ENCODE assay signal across 27 mouse cellular contexts in genomic region chr11:26378074-26378473, GRCm38 (mm10). TPM values are rescaled to one million over a fixed set of nuclear protein-coding genes. Genes with fewer than 3 reads are reported as not detected.
DNase-seq lines count a peak whose midpoint lies in the region; ATAC-seq and TF ChIP-seq lines count a peak whose summit lies in the region.
"Had no signal": no experiment of that assay in that cellular context is flagged by ENCODE, and none has a peak within 500 bp of the region (broad histone marks: within the 10 kb centered on the region; RNA-seq: fewer than 3 reads in every experiment).

No protein-coding gene starts in this region.

- no peak overlapping the region for H3K4me2 ChIP-seq in liver, embryonic 11.5 days
- no peak overlapping the region for H3K4me2 ChIP-seq in liver, embryonic 12.5 days
- H3K4me2 ChIP-seq in midbrain, embryonic 11.5 days, result no peak overlapping the region
- H3K4me2 ChIP-seq in liver, embryonic 16.5 days (ENCODE audit: low read depth, low read length), result no peak overlapping the region
- H3K4me2 ChIP-seq: embryonic facial prominence, embryonic 12.5 days; embryonic facial prominence, embryonic 15.5 days; forebrain, embryonic 12.5 days; forebrain, embryonic 15.5 days; heart, embryonic 12.5 days; heart, embryonic 15.5 days; hindbrain, embryonic 13.5 days had no signal

- TF ChIP-seq CTCF in thymus, adult 2 months (IDR thresholded peaks at IDR 0.05; ENCODE audit: borderline replicate concordance, control insufficient read depth, extremely low read depth, insufficient read depth, low read length, poor library complexity), result no peak

- DNase-seq in liver, embryonic 11.5 days (ENCODE audit: low spot score), result no peak
- DNase-seq in midbrain, embryonic 11.5 days (ENCODE audit: low spot score, missing footprints), result peak; percentile 49
- DNase-seq in midbrain, embryonic 10.5 days (ENCODE audit: low spot score), result no peak
- no peak for DNase-seq in right cerebral cortex, adult 18-20 months
- no peak for DNase-seq in thymus, adult 2 months
- DNase-seq: adrenal gland, adult 2 months; adrenal gland, postnatal 14 days; cerebellum, adult 11 months; cerebellum, adult 2 months; cerebellum, adult 9-11 months; cerebellum, postnatal 25 days; gastrocnemius, postnatal 14 days; heart, adult 11 months; heart, postnatal 10 days; heart, postnatal 36 days had no signal

- H3K9me3 ChIP-seq in liver, embryonic 11.5 days (ENCODE audit: control insufficient read depth, low read length), result no peaks in the 10 kb centered on the region
- H3K9me3 ChIP-seq in liver, embryonic 12.5 days (replicated peaks), result no peaks in the 10 kb centered on the region
- H3K9me3 ChIP-seq in midbrain, embryonic 11.5 days (ENCODE audit: control insufficient read depth, low read length), result no peaks in the 10 kb centered on the region
- H3K9me3 ChIP-seq in midbrain, embryonic 10.5 days (replicated peaks), result no peaks in the 10 kb centered on the region
- H3K9me3 ChIP-seq in liver, embryonic 16.5 days (replicated peaks; ENCODE audit: control insufficient read depth, low read length), result no peaks in the 10 kb centered on the region
- H3K9me3 ChIP-seq: embryonic facial prominence, embryonic 12.5 days; embryonic facial prominence, embryonic 15.5 days; forebrain, embryonic 12.5 days; forebrain, embryonic 15.5 days; G1E; heart, embryonic 12.5 days; heart, embryonic 15.5 days; hindbrain, embryonic 10.5 days; hindbrain, embryonic 13.5 days had no signal

- H3K27me3 ChIP-seq in liver, embryonic 11.5 days (replicated peaks; ENCODE audit: control insufficient read depth, insufficient read depth, low read length), result no peaks in the 10 kb centered on the region
- no peaks in the 10 kb centered on the region for H3K27me3 ChIP-seq in liver, embryonic 12.5 days (replicated peaks)
- no peaks in the 10 kb centered on the region for H3K27me3 ChIP-seq in midbrain, embryonic 11.5 days (ENCODE audit: control insufficient read depth, insufficient read depth, low read length)
- no peaks in the 10 kb centered on the region for H3K27me3 ChIP-seq in midbrain, embryonic 10.5 days (ENCODE audit: low read depth, poor library complexity, severe bottlenecking)
- no peaks in the 10 kb centered on the region for H3K27me3 ChIP-seq in liver, embryonic 16.5 days (ENCODE audit: control insufficient read depth, insufficient read depth, low read depth, low read length)
- no peaks in the 10 kb centered on the region for H3K27me3 ChIP-seq in thymus, adult 2 months (ENCODE audit: control insufficient read depth, insufficient read depth, low read length)
- H3K27me3 ChIP-seq: embryonic facial prominence, embryonic 12.5 days; embryonic facial prominence, embryonic 15.5 days; forebrain, embryonic 12.5 days; forebrain, embryonic 15.5 days; heart, embryonic 12.5 days; heart, embryonic 15.5 days; hindbrain, embryonic 13.5 days had no signal

- 0 out of 2 replicates have a peak, but pooled peaks have one; percentile 12 for ATAC-seq in liver, embryonic 11.5 days (replicated peaks; ENCODE audit: low FRiP score)
- ATAC-seq in liver, embryonic 12.5 days, result no peak
- ATAC-seq in midbrain, embryonic 11.5 days (ENCODE audit: low FRiP score), result no peak
- peak; percentile 47; the same call in 1 of the 2 replicates for ATAC-seq in liver, embryonic 16.5 days (ENCODE audit: low read depth)
- ATAC-seq: forebrain, embryonic 15.5 days; hindbrain, postnatal 0 days had no signal

- no peaks in the 10 kb centered on the region for H3K4me1 ChIP-seq in liver, embryonic 11.5 days (replicated peaks; ENCODE audit: control insufficient read depth, insufficient read depth, low read length)
- peaks cover 5% of the 10 kb centered on the region for H3K4me1 ChIP-seq in liver, embryonic 12.5 days
- H3K4me1 ChIP-seq in midbrain, embryonic 11.5 days (ENCODE audit: control insufficient read depth, insufficient read depth, low read length), result no peaks in the 10 kb centered on the region
- no peaks in the 10 kb centered on the region for H3K4me1 ChIP-seq in midbrain, embryonic 10.5 days
- H3K4me1 ChIP-seq in liver, embryonic 16.5 days (ENCODE audit: control insufficient read depth, low read depth, low read length), result no peaks in the 10 kb centered on the region; the same call in 1 of the 2 replicates
- H3K4me1 ChIP-seq in thymus, adult 2 months (replicated peaks; ENCODE audit: control insufficient read depth, insufficient read depth, low read length), result no peaks in the 10 kb centered on the region
- H3K4me1 ChIP-seq: embryonic facial prominence, embryonic 12.5 days; embryonic facial prominence, embryonic 15.5 days; forebrain, embryonic 12.5 days; forebrain, embryonic 15.5 days; heart, embryonic 12.5 days; heart, embryonic 15.5 days; hindbrain, embryonic 10.5 days; hindbrain, embryonic 13.5 days had no signal

- 71% methylated on average over 2 of the region's 2 CpGs for WGBS in liver, embryonic 11.5 days
- WGBS in liver, embryonic 12.5 days (ENCODE audit: insufficient replicate concordance), result 65% methylated on average over 2 of the region's 2 CpGs
- WGBS in midbrain, embryonic 11.5 days, result 90% methylated on average over 2 of the region's 2 CpGs
- 83% methylated on average over 2 of the region's 2 CpGs for WGBS in midbrain, embryonic 10.5 days
- WGBS in liver, embryonic 16.5 days (ENCODE audit: insufficient replicate concordance), result 51% methylated on average over 2 of the region's 2 CpGs
- 95% methylated on average over 2 of the region's 2 CpGs for WGBS in thymus, adult 2 months

- no peak for TF ChIP-seq POLR2A in thymus, adult 2 months (IDR thresholded peaks at IDR 0.05; ENCODE audit: control insufficient read depth, extremely low read depth, insufficient read depth, low read length, poor library complexity)

- no peaks in the 10 kb centered on the region for H3K36me3 ChIP-seq in liver, embryonic 11.5 days (ENCODE audit: control insufficient read depth, insufficient read depth, low read length)
- H3K36me3 ChIP-seq in liver, embryonic 12.5 days, result no peaks in the 10 kb centered on the region
- no peaks in the 10 kb centered on the region for H3K36me3 ChIP-seq in midbrain, embryonic 11.5 days (ENCODE audit: control insufficient read depth, insufficient read depth, low read length)
- no peaks in the 10 kb centered on the region for H3K36me3 ChIP-seq in midbrain, embryonic 10.5 days
- no peaks in the 10 kb centered on the region for H3K36me3 ChIP-seq in liver, embryonic 16.5 days (ENCODE audit: control insufficient read depth, insufficient read depth)
- no peaks in the 10 kb centered on the region for H3K36me3 ChIP-seq in thymus, adult 2 months (ENCODE audit: control insufficient read depth, insufficient read depth, low read length)
- H3K36me3 ChIP-seq: embryonic facial prominence, embryonic 12.5 days; embryonic facial prominence, embryonic 15.5 days; forebrain, embryonic 12.5 days; forebrain, embryonic 15.5 days; G1E; heart, embryonic 12.5 days; heart, embryonic 15.5 days; hindbrain, embryonic 10.5 days; hindbrain, embryonic 13.5 days had no signal

- H3K4me3 ChIP-seq in liver, embryonic 11.5 days (ENCODE audit: low read depth, low read length), result no peak overlapping the region
- H3K4me3 ChIP-seq in liver, embryonic 12.5 days, result no peak overlapping the region
- H3K4me3 ChIP-seq in midbrain, embryonic 11.5 days (ENCODE audit: low read depth, low read length), result no peak overlapping the region
- H3K4me3 ChIP-seq in midbrain, embryonic 10.5 days, result no peak overlapping the region
- H3K4me3 ChIP-seq in liver, embryonic 16.5 days (ENCODE audit: low read depth, low read length), result no peak overlapping the region
- H3K4me3 ChIP-seq in thymus, adult 2 months (ENCODE audit: control insufficient read depth, insufficient read depth, low read length), result no peak overlapping the region
- H3K4me3 ChIP-seq: embryonic facial prominence, embryonic 12.5 days; embryonic facial prominence, embryonic 15.5 days; forebrain, embryonic 12.5 days; forebrain, embryonic 15.5 days; heart, embryonic 12.5 days; heart, embryonic 15.5 days; hindbrain, embryonic 10.5 days; hindbrain, embryonic 13.5 days had no signal

- no peak overlapping the region for H3K9ac ChIP-seq in liver, embryonic 11.5 days (ENCODE audit: low read depth, low read length)
- no peak overlapping the region for H3K9ac ChIP-seq in liver, embryonic 12.5 days
- no peak overlapping the region for H3K9ac ChIP-seq in midbrain, embryonic 11.5 days (ENCODE audit: low read length)
- H3K9ac ChIP-seq in liver, embryonic 16.5 days (ENCODE audit: low read depth, low read length), result no peak overlapping the region
- H3K9ac ChIP-seq: embryonic facial prominence, embryonic 12.5 days; embryonic facial prominence, embryonic 15.5 days; forebrain, embryonic 12.5 days; forebrain, embryonic 15.5 days; heart, embryonic 12.5 days; heart, embryonic 15.5 days; hindbrain, embryonic 13.5 days had no signal

- H3K27ac ChIP-seq in liver, embryonic 11.5 days (ENCODE audit: low read depth, low read length), result no peak overlapping the region
- H3K27ac ChIP-seq in liver, embryonic 12.5 days, result no peak overlapping the region
- no peak overlapping the region for H3K27ac ChIP-seq in midbrain, embryonic 11.5 days (ENCODE audit: low read depth, low read length)
- no peak overlapping the region for H3K27ac ChIP-seq in midbrain, embryonic 10.5 days (replicated peaks)
- H3K27ac ChIP-seq in liver, embryonic 16.5 days (ENCODE audit: low read length), result no peak overlapping the region
- H3K27ac ChIP-seq in thymus, adult 2 months (ENCODE audit: control insufficient read depth, insufficient read depth, low read length), result no peak overlapping the region
- H3K27ac ChIP-seq: embryonic facial prominence, embryonic 12.5 days; embryonic facial prominence, embryonic 15.5 days; forebrain, embryonic 12.5 days; forebrain, embryonic 15.5 days; heart, embryonic 15.5 days; hindbrain, embryonic 10.5 days; hindbrain, embryonic 13.5 days; hindbrain, postnatal 0 days had no signal

RNA-seq across cellular contexts. Expression of gene Fancl, which starts 7.9 kb away (rescaled TPM):
- polyA plus RNA-seq in liver, embryonic 11.5 days (2014; fragmentation: Nextera tagmentation; extraction: Ambion mirVana), result 28.8 and 32.8 TPM in 2 replicates
- 25.9 and 28.9 TPM in 2 replicates for polyA plus RNA-seq in liver, embryonic 12.5 days (2016; fragmentation: Nextera tagmentation; extraction: Ambion mirVana)
- 34.7 and 37.6 TPM in 2 replicates for polyA plus RNA-seq in midbrain, embryonic 11.5 days (2014; fragmentation: Nextera tagmentation; extraction: Ambion mirVana)
- polyA plus RNA-seq in midbrain, embryonic 10.5 days (2016; fragmentation: Nextera tagmentation; extraction: Ambion mirVana), result 33.7 and 37.6 TPM in 2 replicates
- polyA plus RNA-seq in liver, embryonic 16.5 days (2015; fragmentation: Nextera tagmentation; extraction: Ambion mirVana), result 19.2 and 20.8 TPM in 2 replicates
- 4.0 and 4.7 TPM in 2 replicates for polyA plus RNA-seq in thymus, adult 2 months (2012; rRNA removed)

Comparison
In these comparisons a context has a peak if more than half of its experiments do, and no peak if none do; other contexts are left out.
1. ATAC-seq: peak in liver, embryonic 11.5 days (single experiment) and liver, embryonic 16.5 days (single experiment); none in liver, embryonic 12.5 days (single experiment) and midbrain, embryonic 11.5 days (single experiment).